Mouse (Mus musculus) thymus, adult 2 months (tissue): ENCODE measurements at regions not wholly inside any gene's neighbourhood (a gene's known extent, or its start where the extent isn't known, plus 50 kb on each side); places are given as distances from the start of the nearest gene placed in this dataset.

Experiments used
- CTCF ChIP-seq: fragments of 200-500 bp; IDR thresholded peaks from 2 replicates; pipeline ENCODE4 v1.5.1; 2012; ENCODE audit warnings: mild to moderate bottlenecking, control low read depth, low read length, moderate library complexity, borderline replicate concordance; ENCODE audit not compliant: control insufficient read depth, poor library complexity, insufficient read depth; ENCODE audit errors: extremely low read depth
- POLR2A ChIP-seq: fragments of 200-500 bp; IDR thresholded peaks from 2 replicates; pipeline ENCODE4 v1.6.1; 2012; ENCODE audit warnings: mild to moderate bottlenecking, low read length, control low read depth, moderate library complexity; ENCODE audit not compliant: control insufficient read depth, poor library complexity, insufficient read depth; ENCODE audit errors: extremely low read depth

- TF ChIP-seq POLR2A = no peak
- TF ChIP-seq CTCF = no peak
Measured at GRCm38 (mm10) chr4:34122959-34123520, 73.0 kb upstream of the Spaca1 start.
